Mouse (Mus musculus): ENCODE data around the gene Evx2. TPM values are rescaled to one million over a fixed set of nuclear protein-coding genes. Genes with fewer than 3 reads are reported as not detected.

Gene Evx2
- polyA plus RNA-seq, 1 experiment, result not detected

GRCm38 (mm10) chr2:74653781-74654535 lies 5.4 kb downstream of the Evx2 start:
- TF ChIP-seq GATA1 (IDR thresholded peaks at IDR 0.05; ENCODE audit: low read length), result no peak

- TF ChIP-seq GATA1 (IDR thresholded peaks at IDR 0.05; ENCODE audit: low read length), result no peak
Observed at GRCm38 (mm10) chr2:74652996-74653340, 6.4 kb downstream of the Evx2 start.

- TF ChIP-seq GATA1 (IDR thresholded peaks at IDR 0.05; ENCODE audit: low read length), result no peak
Observed at GRCm38 (mm10) chr2:74647082-74647864, 12.1 kb downstream of the Evx2 start.

GRCm38 (mm10) chr2:74645631-74646030 lies 13.7 kb downstream of the Evx2 start:
- no peak for TF ChIP-seq GATA1 (IDR thresholded peaks at IDR 0.05; ENCODE audit: low read length)

GRCm38 (mm10) chr2:74642431-74642830 lies 16.9 kb downstream of the Evx2 start:
- TF ChIP-seq GATA1 (IDR thresholded peaks at IDR 0.05; ENCODE audit: low read length), result no peak

GRCm38 (mm10) chr2:74635412-74635811 lies 23.9 kb downstream of the Evx2 start:
- TF ChIP-seq GATA1 (IDR thresholded peaks at IDR 0.05; ENCODE audit: low read length), result no peak

GRCm38 (mm10) chr2:74620368-74620767 lies 39.0 kb downstream of the Evx2 start:
- TF ChIP-seq GATA1 (IDR thresholded peaks at IDR 0.05; ENCODE audit: low read length), result no peak

- TF ChIP-seq GATA1 (IDR thresholded peaks at IDR 0.05; ENCODE audit: low read length), result no peak
Observed at GRCm38 (mm10) chr2:74619676-74620246, 39.6 kb downstream of the Evx2 start.

- no peak for TF ChIP-seq GATA1 (IDR thresholded peaks at IDR 0.05; ENCODE audit: low read length)
Observed at GRCm38 (mm10) chr2:74617706-74618105, 41.7 kb downstream of the Evx2 start.

- TF ChIP-seq GATA1 (IDR thresholded peaks at IDR 0.05; ENCODE audit: low read length), result no peak
Observed at GRCm38 (mm10) chr2:74611406-74611805, 48.0 kb downstream of the Evx2 start.

- no peak for TF ChIP-seq GATA1 (IDR thresholded peaks at IDR 0.05; ENCODE audit: low read length)
Observed at GRCm38 (mm10) chr2:74609350-74609749, 50.0 kb downstream of the Evx2 start.

GRCm38 (mm10) chr2:74606087-74606760 lies 53.1 kb downstream of the Evx2 start:
- TF ChIP-seq GATA1 (IDR thresholded peaks at IDR 0.05; ENCODE audit: low read length), result no peak

GRCm38 (mm10) chr2:74604011-74604410 lies 55.3 kb downstream of the Evx2 start:
- TF ChIP-seq GATA1 (IDR thresholded peaks at IDR 0.05; ENCODE audit: low read length), result no peak

Other genes starting within 250 kb of the Evx2 start
- gene Lnpk, start 80.1 kb downstream of the Evx2 start, polyA plus RNA-seq (2012), result 7.5 and 17.5 TPM in 2 replicates
- not detected in 2 replicates for gene Hoxd13, start 8.8 kb upstream of the Evx2 start, polyA plus RNA-seq (2012)
- gene Hoxd12, start 15.5 kb upstream of the Evx2 start, polyA plus RNA-seq (2012), result not detected in 2 replicates
- gene Hoxd11, start 20.0 kb upstream of the Evx2 start, polyA plus RNA-seq (2012), result not detected in 2 replicates
- not detected in 2 replicates for gene Hoxd10, start 32.4 kb upstream of the Evx2 start, polyA plus RNA-seq (2012)
- gene Hoxd9, start 38.2 kb upstream of the Evx2 start, polyA plus RNA-seq (2012), result not detected in 2 replicates
- not detected in 2 replicates for gene Hoxd8, start 45.1 kb upstream of the Evx2 start, polyA plus RNA-seq (2012)
- gene Hoxd3, start 52.4 kb upstream of the Evx2 start, polyA plus RNA-seq (2012), result not detected in 2 replicates
- not detected in 2 replicates for gene Hoxd4, start 52.4 kb upstream of the Evx2 start, polyA plus RNA-seq (2012)
- gene Gm28230, start 67.2 kb upstream of the Evx2 start, polyA plus RNA-seq (2012), result not detected in 2 replicates
- not detected in 2 replicates for gene Hoxd1, start 103.4 kb upstream of the Evx2 start, polyA plus RNA-seq (2012)
- gene Mtx2, start 166.2 kb upstream of the Evx2 start, polyA plus RNA-seq (2012), result 90.0 and 122 TPM in 2 replicates